Mouse (Mus musculus) embryonic facial prominence, embryonic 15.5 days (tissue): Measurements from ENCODE around the gene Prrxl1. TPM values are rescaled to one million over a fixed set of nuclear protein-coding genes. Genes with fewer than 3 reads are reported as not detected.

Experiments used
- ATAC-seq: fragments of 200-750 bp; cut with Nextera tagmentation; 2 replicates; pipeline ENCODE4 v1.8.0; 2017; ENCODE audit warnings: low read depth, moderate TSS enrichment; ENCODE audit not compliant: insufficient number of reproducible peaks, low FRiP score, low TSS enrichment
- H3K27ac ChIP-seq: fragments of 300-500 bp; sonication (generic); replicated peaks from 2 replicates; pipeline ENCODE4 v1.5.1; 2015; ENCODE audit warnings: mild to moderate bottlenecking, inconsistent platforms
- H3K27me3 ChIP-seq: fragments of 300-500 bp; sonication (generic); 2 replicates; pipeline ENCODE4 v1.6.1; 2015; ENCODE audit warnings: inconsistent platforms
- H3K36me3 ChIP-seq: fragments of 300-500 bp; sonication (generic); 2 replicates; pipeline ENCODE4 v1.6.1; 2015; ENCODE audit warnings: mild to moderate bottlenecking, inconsistent platforms
- H3K4me1 ChIP-seq: fragments of 300-500 bp; sonication (generic); 2 replicates; pipeline ENCODE4 v1.6.1; 2015; ENCODE audit warnings: inconsistent platforms
- H3K4me2 ChIP-seq: fragments of 300-500 bp; sonication (generic); replicated peaks from 2 replicates; pipeline ENCODE4 v1.6.1; 2015; ENCODE audit warnings: mild to moderate bottlenecking, inconsistent platforms
- H3K4me3 ChIP-seq: fragments of 300-500 bp; sonication (generic); replicated peaks from 2 replicates; pipeline ENCODE4 v1.5.1; 2015; ENCODE audit warnings: mild to moderate bottlenecking, inconsistent platforms
- H3K9ac ChIP-seq: fragments of 300-500 bp; sonication (generic); 2 replicates; pipeline ENCODE4 v1.6.1; 2015; ENCODE audit warnings: inconsistent platforms
- H3K9me3 ChIP-seq: fragments of 300-500 bp; sonication (generic); replicated peaks from 2 replicates; pipeline ENCODE4 v1.6.1; 2016; ENCODE audit warnings: inconsistent platforms
- WGBS: fragments of 180-500 bp; shearing (Covaris S2); methylation state at CpG from one replicate; pipeline ENCODE4 v1.1.7; 2015; 5-methylcytosine and 5-hydroxymethylcytosine counted together
- polyA plus RNA-seq: library from polyadenylated mRNA; unstranded; fragments of >200 nt; fragmentation: Nextera tagmentation; extraction: Ambion mirVana; gene quantifications from 2 replicates; pipeline ENCODE4 v1.2.1, GENCODE M21; 2015

Prrxl1 gene
- 1.5 and 2.1 TPM in 2 replicates for polyA plus RNA-seq

DNA sequence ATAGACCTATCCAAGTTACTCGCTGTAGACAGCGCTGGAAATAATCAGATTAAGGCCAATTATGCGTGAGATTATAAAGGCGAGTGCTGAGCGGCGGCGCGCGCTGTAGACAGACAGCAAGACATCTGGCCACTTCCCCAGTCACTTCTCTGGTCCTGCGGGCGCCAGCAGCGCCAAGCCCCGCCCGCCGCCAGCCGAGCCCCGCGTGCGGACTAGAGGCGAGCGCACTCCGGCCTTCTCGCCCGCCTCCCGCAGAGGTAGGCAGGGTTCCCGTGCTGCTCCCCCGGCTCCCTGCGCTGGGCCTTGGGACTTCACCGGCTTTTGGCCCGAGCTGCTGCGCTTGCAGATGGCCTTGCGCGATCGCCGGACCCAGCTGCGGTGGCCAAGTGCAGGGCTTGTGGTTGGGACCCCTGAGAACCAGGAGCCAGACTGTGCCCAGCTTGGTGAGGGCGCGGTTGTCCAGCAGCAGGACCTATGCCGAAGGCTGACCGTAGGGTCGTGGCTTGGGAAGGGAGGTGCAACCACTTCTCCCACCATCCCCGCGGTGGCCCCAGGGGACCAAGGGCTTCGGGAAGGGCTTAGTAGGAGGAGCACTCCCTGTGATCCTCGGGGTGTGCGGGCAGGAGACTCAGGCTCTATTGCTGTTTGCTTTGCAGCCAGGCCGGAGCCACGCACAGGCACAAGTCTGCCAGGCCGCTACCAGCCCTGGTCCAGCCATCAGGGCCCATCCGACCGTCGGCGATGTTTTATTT lies at the start of gene Prrxl1:
Gene Prrxl1, plus strand, starts transcription at position 118 of the 752 bp plus-strand sequence.
- no peak for ATAC-seq
- peak within 1 kb of the TSS; percentile 32 for H3K4me3 ChIP-seq
- H3K27ac ChIP-seq: no peak within 1 kb of the TSS
- peaks cover 32% of the 10 kb centered on the region for H3K4me1 ChIP-seq
- H3K9ac ChIP-seq: no peak within 1 kb of the TSS
- H3K36me3 ChIP-seq: no peaks in the 10 kb centered on the region
- peak within 1 kb of the TSS; percentile 46 for H3K4me2 ChIP-seq
- WGBS: 1% methylated on average over 53 of the region's 53 CpGs
- peaks cover 97% of the 10 kb centered on the region for H3K27me3 ChIP-seq
- H3K9me3 ChIP-seq: no peaks in the 10 kb centered on the region

- H3K27ac ChIP-seq: no peak overlapping the region
- no peak overlapping the region for H3K4me3 ChIP-seq
- no peak overlapping the region for H3K9ac ChIP-seq
- WGBS: 76% methylated on average over 5 of the region's 5 CpGs
- H3K27me3 ChIP-seq: no peaks in the 10 kb centered on the region
- no peak for ATAC-seq
- H3K36me3 ChIP-seq: peaks cover 20% of the 10 kb centered on the region; the same call in 1 of the 2 replicates
- H3K9me3 ChIP-seq: no peaks in the 10 kb centered on the region
- H3K4me1 ChIP-seq: no peaks in the 10 kb centered on the region
- no peak overlapping the region for H3K4me2 ChIP-seq
Measured at GRCm38 (mm10) chr14:32551854-32552253, 47.4 kb upstream of the Prrxl1 start.

DNA sequence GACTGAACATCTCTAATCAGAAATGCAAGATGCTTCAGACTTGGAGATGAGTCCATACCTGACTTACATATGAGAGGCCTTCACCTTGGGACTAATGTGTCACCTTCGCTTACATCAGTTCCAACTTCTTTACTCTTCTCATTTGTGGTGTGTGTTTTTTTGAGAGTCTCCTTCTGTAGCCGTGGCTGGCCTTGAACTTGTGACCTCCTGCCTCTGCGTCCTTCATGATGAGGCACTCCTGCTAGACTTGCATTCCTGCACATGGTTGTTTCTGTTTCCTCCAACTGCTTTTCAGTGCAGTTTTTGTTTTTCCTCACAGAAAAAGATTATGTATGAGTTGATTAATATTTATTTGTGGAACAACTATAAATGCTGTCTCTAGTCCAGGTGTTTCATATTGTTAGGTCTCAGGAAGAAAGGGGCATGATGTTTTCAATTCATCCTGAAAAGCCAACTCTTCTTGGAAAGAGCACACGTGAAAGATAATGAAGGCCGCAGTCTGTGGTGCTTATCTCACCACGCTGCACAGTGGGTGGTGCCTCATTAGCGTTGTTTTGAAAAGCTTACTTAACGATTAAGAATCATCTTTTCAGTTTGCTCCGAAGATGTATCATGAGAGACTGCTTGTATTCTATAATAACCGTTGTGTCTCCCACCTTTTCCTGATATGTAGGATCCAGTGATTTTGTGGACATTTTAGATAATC lies 45.9 kb upstream of the Prrxl1 start:
- no peak for ATAC-seq
- H3K36me3 ChIP-seq: peaks cover 21% of the 10 kb centered on the region; the same call in 1 of the 2 replicates

GRCm38 (mm10) chr14:32554860-32555526 lies 44.2 kb upstream of the Prrxl1 start:
- no peak overlapping the region for H3K4me2 ChIP-seq
- H3K27me3 ChIP-seq: no peaks in the 10 kb centered on the region
- 55% methylated on average over 8 of the region's 8 CpGs for WGBS
- H3K4me1 ChIP-seq: no peaks in the 10 kb centered on the region
- H3K36me3 ChIP-seq: peaks cover 30% of the 10 kb centered on the region; the same call in 1 of the 2 replicates
- no peaks in the 10 kb centered on the region for H3K9me3 ChIP-seq
- ATAC-seq: no peak
- no peak overlapping the region for H3K27ac ChIP-seq
- H3K4me3 ChIP-seq: no peak overlapping the region
- H3K9ac ChIP-seq: no peak overlapping the region

More for the DNA sequence above, 45.9 kb upstream of the Prrxl1 start:
- WGBS: 84% methylated on average over 10 of the region's 10 CpGs
- H3K9ac ChIP-seq: no peak overlapping the region
- no peak overlapping the region for H3K4me3 ChIP-seq
- no peak overlapping the region for H3K27ac ChIP-seq
- no peaks in the 10 kb centered on the region for H3K4me1 ChIP-seq
- H3K27me3 ChIP-seq: no peaks in the 10 kb centered on the region
- H3K9me3 ChIP-seq: no peaks in the 10 kb centered on the region
- no peak overlapping the region for H3K4me2 ChIP-seq

DNA sequence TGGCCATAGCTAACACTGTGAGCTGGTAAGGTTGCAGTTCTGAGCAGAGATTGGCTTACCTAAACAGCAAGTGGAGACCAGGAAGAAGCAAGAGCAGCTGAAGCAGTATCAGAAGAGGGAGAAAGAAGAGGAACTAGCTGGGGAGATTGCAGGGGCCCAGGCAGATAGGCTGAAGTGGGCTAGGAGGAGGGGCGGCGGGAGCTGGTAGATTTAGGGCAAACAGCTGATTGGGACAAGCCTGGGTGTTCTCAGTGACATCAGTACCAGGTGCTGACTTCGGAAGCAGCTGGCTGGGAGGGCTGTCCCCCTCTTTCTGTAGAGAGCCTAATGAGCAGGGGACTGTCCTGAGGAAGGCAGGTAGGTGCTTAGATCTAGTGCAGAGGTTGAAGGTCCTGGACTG lies 37.8 kb upstream of the Prrxl1 start:
- WGBS: 91% methylated on average over 3 of the region's 3 CpGs
- H3K9me3 ChIP-seq: no peaks in the 10 kb centered on the region

DNA sequence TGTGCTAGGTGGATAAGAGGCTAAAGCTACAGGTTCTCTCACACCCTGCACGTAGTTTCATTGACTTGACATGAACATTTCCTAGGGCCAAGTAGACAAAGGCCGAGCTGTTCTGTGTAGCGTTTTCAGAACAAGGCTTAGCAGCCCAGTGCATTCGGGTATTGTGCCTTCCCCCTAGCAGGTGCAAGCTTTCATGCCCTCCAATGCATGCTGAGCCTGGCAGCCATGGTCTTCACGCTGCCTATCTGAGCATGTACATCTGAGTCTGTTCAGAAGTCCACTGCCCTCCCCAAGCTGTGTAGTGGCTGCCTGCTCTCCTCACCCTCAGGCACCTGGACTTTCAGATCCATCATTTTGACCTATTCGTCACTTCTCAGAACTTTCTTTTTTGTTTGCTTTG lies 35.5 kb upstream of the Prrxl1 start:
- H3K36me3 ChIP-seq: peaks cover 82% of the 10 kb centered on the region
- no peak for ATAC-seq
- H3K4me1 ChIP-seq: no peaks in the 10 kb centered on the region
- H3K27me3 ChIP-seq: no peaks in the 10 kb centered on the region
- no peak overlapping the region for H3K9ac ChIP-seq
- 94% methylated on average over 6 of the region's 6 CpGs for WGBS
- H3K4me3 ChIP-seq: no peak overlapping the region
- no peak overlapping the region for H3K27ac ChIP-seq
- no peaks in the 10 kb centered on the region for H3K9me3 ChIP-seq
- H3K4me2 ChIP-seq: no peak overlapping the region

More for the DNA sequence above, 37.8 kb upstream of the Prrxl1 start:
- peaks cover 64% of the 10 kb centered on the region for H3K36me3 ChIP-seq
- no peaks in the 10 kb centered on the region for H3K27me3 ChIP-seq
- H3K4me3 ChIP-seq: no peak overlapping the region
- no peak for ATAC-seq
- no peak overlapping the region for H3K27ac ChIP-seq
- H3K4me1 ChIP-seq: no peaks in the 10 kb centered on the region
- H3K9ac ChIP-seq: no peak overlapping the region
- no peak overlapping the region for H3K4me2 ChIP-seq

DNA sequence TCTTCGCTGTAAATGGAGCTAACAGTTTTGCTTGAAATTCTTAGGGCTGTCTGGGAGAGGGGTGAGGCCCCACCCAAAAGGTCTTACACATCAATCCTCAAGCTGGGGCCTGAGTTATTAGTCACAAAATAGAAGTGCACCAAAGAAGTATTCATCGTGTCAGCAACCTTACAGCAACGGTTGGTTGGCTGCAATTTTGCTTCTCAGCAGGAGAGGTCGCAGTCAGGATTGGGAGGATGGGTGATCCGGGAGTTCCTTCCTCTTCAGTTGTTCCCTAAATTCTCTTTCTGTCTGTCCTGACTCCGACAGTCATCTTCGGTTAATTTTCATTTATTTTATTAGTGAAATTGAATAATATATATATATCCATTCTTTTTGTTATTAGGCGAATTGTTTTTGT lies 26.7 kb upstream of the Prrxl1 start:
- Histone ChIP-seq H3K4me2 (no peak overlapping the region), H3K9ac (no peak overlapping the region), H3K27me3 (no peaks in the 10 kb centered on the region), H3K4me3 (no peak overlapping the region), H3K4me1 (no peaks in the 10 kb centered on the region), H3K9me3 (no peaks in the 10 kb centered on the region), H3K27ac (no peak overlapping the region), H3K36me3 (peaks cover 72% of the 10 kb centered on the region)
- 59% methylated on average over 8 of the region's 8 CpGs for WGBS
- no peak for ATAC-seq

DNA sequence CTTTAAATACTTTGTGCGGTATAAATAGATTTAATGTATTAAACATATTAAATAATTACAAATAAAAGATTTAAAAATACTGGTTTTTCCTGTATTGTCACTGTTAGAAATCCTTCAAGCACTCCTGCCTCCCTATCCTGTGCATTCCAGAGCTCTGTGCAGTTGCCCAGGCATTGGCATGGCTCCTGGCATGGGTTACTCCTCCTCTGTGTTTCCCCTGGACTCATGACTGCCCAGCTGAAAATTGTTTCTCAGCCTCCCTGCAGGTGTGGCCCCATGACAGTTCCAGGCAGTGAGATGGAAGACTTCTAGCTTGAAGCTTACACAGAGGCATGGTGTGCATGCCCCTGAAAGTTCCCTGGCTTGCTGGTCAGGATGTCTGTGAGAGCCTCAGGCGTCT lies 20.8 kb upstream of the Prrxl1 start:
- H3K36me3 ChIP-seq: peaks cover 35% of the 10 kb centered on the region
- no peak for ATAC-seq
- no peak overlapping the region for H3K9ac ChIP-seq
- no peaks in the 10 kb centered on the region for H3K27me3 ChIP-seq
- no peak overlapping the region for H3K27ac ChIP-seq
- H3K4me3 ChIP-seq: no peak overlapping the region
- H3K4me2 ChIP-seq: no peak overlapping the region
- WGBS: 83% methylated on average over 2 of the region's 2 CpGs
- no peaks in the 10 kb centered on the region for H3K4me1 ChIP-seq
- no peaks in the 10 kb centered on the region for H3K9me3 ChIP-seq

DNA sequence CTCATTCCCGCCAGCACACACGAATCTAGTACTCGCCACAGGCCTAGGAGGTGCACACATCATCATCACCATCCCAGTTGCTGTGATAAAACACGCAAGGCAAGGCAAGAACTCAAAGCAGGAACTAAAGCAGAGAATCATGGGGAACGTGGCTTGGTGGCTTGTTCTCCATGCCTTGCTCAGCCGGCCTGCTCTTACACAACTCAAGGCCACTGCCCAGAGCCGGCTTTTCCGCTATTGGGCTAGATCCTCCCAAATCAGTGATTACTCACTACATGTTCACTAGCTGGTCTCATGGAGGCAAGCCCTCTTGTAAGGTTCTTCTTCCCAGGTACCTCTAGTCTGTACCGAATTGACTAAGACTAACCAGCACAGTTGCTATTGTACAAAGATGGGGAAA lies 15.5 kb upstream of the Prrxl1 start:
- no peaks in the 10 kb centered on the region for H3K9me3 ChIP-seq
- H3K4me3 ChIP-seq: no peak overlapping the region
- no peak overlapping the region for H3K4me2 ChIP-seq
- H3K36me3 ChIP-seq: 0 out of 2 replicates have a peak, but pooled peaks cover 2% of the 10 kb centered on the region
- H3K27me3 ChIP-seq: peaks cover 6% of the 10 kb centered on the region
- no peaks in the 10 kb centered on the region for H3K4me1 ChIP-seq
- WGBS: 86% methylated on average over 9 of the region's 9 CpGs
- H3K27ac ChIP-seq: no peak overlapping the region
- no peak for ATAC-seq
- no peak overlapping the region for H3K9ac ChIP-seq

- 0 out of 2 replicates have a peak, but pooled peaks have one; percentile 15 for ATAC-seq
- Histone ChIP-seq H3K9ac (no peak overlapping the region), H3K4me3 (no peak overlapping the region), H3K36me3 (no peaks in the 10 kb centered on the region), H3K9me3 (no peaks in the 10 kb centered on the region), H3K4me2 (no peak overlapping the region), H3K27me3 (peaks cover 14% of the 10 kb centered on the region), H3K27ac (no peak overlapping the region), H3K4me1 (no peaks in the 10 kb centered on the region)
- WGBS: 13% methylated on average over 10 of the region's 10 CpGs
Measured at GRCm38 (mm10) chr14:32587013-32587784, 12.0 kb upstream of the Prrxl1 start.

DNA sequence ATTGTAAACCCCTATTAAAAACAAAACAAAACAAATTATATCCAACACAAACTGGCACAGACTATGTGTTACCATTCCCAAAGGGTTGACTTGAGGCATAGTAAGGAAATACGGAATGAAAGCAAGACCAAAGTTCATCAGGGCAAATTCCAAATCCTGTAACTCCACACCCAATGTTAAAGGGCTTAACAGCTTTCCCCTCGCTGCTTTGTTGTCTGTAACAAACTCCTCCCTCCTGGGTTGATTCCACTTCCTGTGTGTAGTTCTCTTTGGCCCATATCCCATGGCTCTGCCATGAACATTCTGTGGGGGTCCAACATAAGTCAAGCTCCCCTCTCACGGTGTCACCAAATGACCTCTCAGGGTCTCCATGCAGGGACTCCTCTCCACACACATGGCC lies 8.8 kb upstream of the Prrxl1 start:
- no peaks in the 10 kb centered on the region for H3K9me3 ChIP-seq
- peaks cover 37% of the 10 kb centered on the region for H3K27me3 ChIP-seq
- 57% methylated on average over 3 of the region's 3 CpGs for WGBS
- ATAC-seq: no peak
- H3K4me2 ChIP-seq: no peak overlapping the region
- no peaks in the 10 kb centered on the region for H3K36me3 ChIP-seq
- H3K27ac ChIP-seq: no peak overlapping the region
- no peak overlapping the region for H3K9ac ChIP-seq
- H3K4me3 ChIP-seq: no peak overlapping the region
- no peaks in the 10 kb centered on the region for H3K4me1 ChIP-seq
